Mouse (Mus musculus): Measurements from ENCODE around the gene Smoc2. TPM values are rescaled to one million over a fixed set of nuclear protein-coding genes. Genes with fewer than 3 reads are reported as not detected.

The Smoc2 gene
- total and polyA plus RNA-seq, 2 experiments from 2014 or later, result 4.7 to 4.8 TPM

GRCm38 (mm10) chr17:14300361-14300760 lies 21.1 kb downstream of the Smoc2 start:
- ATAC-seq (no peak), DNase-seq (no peak)
- Histone ChIP-seq H3K36me3 (ENCODE audit: insufficient read depth) (no peaks in the 10 kb centered on the region), H3K4me3 (ENCODE audit: low read depth, low read length) (no peak overlapping the region), H3K9me3 (ENCODE audit: low read length) (no peaks in the 10 kb centered on the region), H3K9ac (no peak overlapping the region), H3K27me3 (ENCODE audit: insufficient read depth, low read length) (no peaks in the 10 kb centered on the region), H3K4me1 (ENCODE audit: insufficient read depth) (no peaks in the 10 kb centered on the region), H3K4me2 (ENCODE audit: low read depth) (no peak overlapping the region), H3K27ac (ENCODE audit: low read depth, low read length) (no peak overlapping the region)
- WGBS, result 83% methylated on average over 5 of the region's 5 CpGs
- TF ChIP-seq CTCF (IDR thresholded peaks at IDR 0.05; ENCODE audit: low read depth), result no peak

- no peak overlapping the region for H3K4me2 ChIP-seq (ENCODE audit: low read depth)
- no peaks in the 10 kb centered on the region for H3K27me3 ChIP-seq (ENCODE audit: insufficient read depth, low read length)
- H3K9ac ChIP-seq, result no peak overlapping the region
- H3K27ac ChIP-seq (ENCODE audit: low read depth, low read length), result no peak overlapping the region
- 30% methylated on average over 7 of the region's 7 CpGs for WGBS
- no peaks in the 10 kb centered on the region for H3K4me1 ChIP-seq (ENCODE audit: insufficient read depth)
- H3K36me3 ChIP-seq (ENCODE audit: insufficient read depth), result no peaks in the 10 kb centered on the region
- H3K9me3 ChIP-seq (ENCODE audit: low read length), result no peaks in the 10 kb centered on the region
- ATAC-seq (no peak), DNase-seq (no peak)
- TF ChIP-seq CTCF (IDR thresholded peaks at IDR 0.05; ENCODE audit: low read depth), result no peak
- H3K4me3 ChIP-seq (ENCODE audit: low read depth, low read length), result no peak overlapping the region
Measured at GRCm38 (mm10) chr17:14301491-14302344, 22.4 kb downstream of the Smoc2 start.

- 33% methylated on average over 6 of the region's 6 CpGs for WGBS
- ATAC-seq (peak; percentile 58), DNase-seq (peak; percentile 21)
- H3K9me3 ChIP-seq (ENCODE audit: low read length), result no peaks in the 10 kb centered on the region
- H3K27ac ChIP-seq (ENCODE audit: low read depth, low read length), result no peak overlapping the region
- H3K36me3 ChIP-seq (ENCODE audit: insufficient read depth), result no peaks in the 10 kb centered on the region
- H3K27me3 ChIP-seq (ENCODE audit: insufficient read depth, low read length), result no peaks in the 10 kb centered on the region
- no peaks in the 10 kb centered on the region for H3K4me1 ChIP-seq (ENCODE audit: insufficient read depth)
- H3K4me3 ChIP-seq (ENCODE audit: low read depth, low read length), result no peak overlapping the region
- 0 out of 2 replicates have a peak, but pooled peaks have one; percentile 11 for TF ChIP-seq CTCF (IDR thresholded peaks at IDR 0.05; ENCODE audit: low read depth)
- H3K9ac ChIP-seq, result no peak overlapping the region
- H3K4me2 ChIP-seq (ENCODE audit: low read depth), result no peak overlapping the region
Measured at GRCm38 (mm10) chr17:14302356-14302755, 23.1 kb downstream of the Smoc2 start.

- WGBS, result 98% methylated on average over 6 of the region's 6 CpGs
- no peaks in the 10 kb centered on the region for H3K4me1 ChIP-seq (ENCODE audit: insufficient read depth)
- no peak for TF ChIP-seq CTCF (IDR thresholded peaks at IDR 0.05; ENCODE audit: low read depth)
- no peak overlapping the region for H3K9ac ChIP-seq
- ATAC-seq, result no peak
- no peaks in the 10 kb centered on the region for H3K9me3 ChIP-seq (ENCODE audit: low read length)
- no peak overlapping the region for H3K4me2 ChIP-seq (ENCODE audit: low read depth)
- H3K27ac ChIP-seq (ENCODE audit: low read depth, low read length), result no peak overlapping the region
- no peak for DNase-seq
- H3K4me3 ChIP-seq (ENCODE audit: low read depth, low read length), result no peak overlapping the region
- no peaks in the 10 kb centered on the region for H3K27me3 ChIP-seq (ENCODE audit: insufficient read depth, low read length)
- H3K36me3 ChIP-seq (ENCODE audit: insufficient read depth), result no peaks in the 10 kb centered on the region
Measured at GRCm38 (mm10) chr17:14303722-14304121, 24.4 kb downstream of the Smoc2 start.

- ATAC-seq (no peak), DNase-seq (no peak)
- no peaks in the 10 kb centered on the region for H3K27me3 ChIP-seq (ENCODE audit: insufficient read depth, low read length)
- no peak overlapping the region for H3K4me3 ChIP-seq (ENCODE audit: low read depth, low read length)
- no peaks in the 10 kb centered on the region for H3K36me3 ChIP-seq (ENCODE audit: insufficient read depth)
- H3K9me3 ChIP-seq (ENCODE audit: low read length), result no peaks in the 10 kb centered on the region
- TF ChIP-seq CTCF (IDR thresholded peaks at IDR 0.05; ENCODE audit: low read depth), result no peak
- no peaks in the 10 kb centered on the region for H3K4me1 ChIP-seq (ENCODE audit: insufficient read depth)
- no peak overlapping the region for H3K27ac ChIP-seq (ENCODE audit: low read depth, low read length)
- no peak overlapping the region for H3K9ac ChIP-seq
- no peak overlapping the region for H3K4me2 ChIP-seq (ENCODE audit: low read depth)
- over 99% methylated on average over 3 of the region's 3 CpGs for WGBS
Measured at GRCm38 (mm10) chr17:14309884-14310283, 30.6 kb downstream of the Smoc2 start.

- Histone ChIP-seq H3K36me3 (ENCODE audit: insufficient read depth) (no peaks in the 10 kb centered on the region), H3K9ac (no peak overlapping the region), H3K4me3 (ENCODE audit: low read depth, low read length) (no peak overlapping the region), H3K27me3 (ENCODE audit: insufficient read depth, low read length) (no peaks in the 10 kb centered on the region), H3K27ac (ENCODE audit: low read depth, low read length) (no peak overlapping the region), H3K4me2 (ENCODE audit: low read depth) (no peak overlapping the region), H3K9me3 (ENCODE audit: low read length) (no peaks in the 10 kb centered on the region), H3K4me1 (ENCODE audit: insufficient read depth) (no peaks in the 10 kb centered on the region)
- ATAC-seq (no peak), DNase-seq (no peak)
- TF ChIP-seq CTCF (IDR thresholded peaks at IDR 0.05; ENCODE audit: low read depth), result no peak
- WGBS, result 81% methylated on average over 6 of the region's 6 CpGs
Measured at GRCm38 (mm10) chr17:14312440-14312839, 33.1 kb downstream of the Smoc2 start.

GRCm38 (mm10) chr17:14314308-14314707 lies 35.0 kb downstream of the Smoc2 start:
- no peak overlapping the region for H3K27ac ChIP-seq (ENCODE audit: low read depth, low read length)

More at GRCm38 (mm10) chr17:14314308-14314707, 35.0 kb downstream of the Smoc2 start:
- Histone ChIP-seq H3K27me3 (ENCODE audit: insufficient read depth, low read length) (no peaks in the 10 kb centered on the region), H3K9ac (no peak overlapping the region), H3K36me3 (ENCODE audit: insufficient read depth) (no peaks in the 10 kb centered on the region), H3K9me3 (ENCODE audit: low read length) (no peaks in the 10 kb centered on the region), H3K4me3 (ENCODE audit: low read depth, low read length) (no peak overlapping the region), H3K4me2 (ENCODE audit: low read depth) (no peak overlapping the region), H3K4me1 (ENCODE audit: insufficient read depth) (no peaks in the 10 kb centered on the region)
- DNase-seq (no peak), ATAC-seq (no peak)
- 95% methylated on average over 1 of the region's 1 CpGs for WGBS
- TF ChIP-seq CTCF (IDR thresholded peaks at IDR 0.05; ENCODE audit: low read depth), result no peak

Measured in forebrain, postnatal 0 days (tissue).